Mouse (Mus musculus): Measurements from ENCODE around the gene Gabarapl1. TPM values are rescaled to one million over a fixed set of nuclear protein-coding genes. Genes with fewer than 3 reads are reported as not detected.

Gabarapl1 gene
- polyA plus RNA-seq, 1 experiment from 2014 or later = 15.4 TPM

GRCm38 (mm10) chr6:129543709-129544606, 11.0 kb downstream of the Gabarapl1 start:
- Histone ChIP-seq H3K4me1 (ENCODE audit: control insufficient read depth, insufficient read depth, low read length) (no peaks in the 10 kb centered on the region), H3K27me3 (ENCODE audit: control insufficient read depth, insufficient read depth, low read length) (no peaks in the 10 kb centered on the region), H3K27ac (ENCODE audit: low read depth, low read length) (no peak overlapping the region), H3K9ac (ENCODE audit: low read depth, low read length) (no peak overlapping the region), H3K4me3 (ENCODE audit: low read depth, low read length) (no peak overlapping the region), H3K9me3 (replicated peaks; ENCODE audit: control insufficient read depth, low read length) (no peaks in the 10 kb centered on the region), H3K36me3 (ENCODE audit: control insufficient read depth, insufficient read depth, low read length) (peaks cover 16% of the 10 kb centered on the region), H3K4me2 (no peak overlapping the region)
- 64% methylated on average over 6 of the region's 6 CpGs for WGBS (ENCODE audit: insufficient replicate concordance)
- peak; percentile 64; the same call in 1 of the 2 replicates for ATAC-seq (replicated peaks; ENCODE audit: insufficient number of reproducible peaks, low FRiP score, low TSS enrichment)

- no peaks in the 10 kb centered on the region for H3K4me1 ChIP-seq (ENCODE audit: control insufficient read depth, insufficient read depth, low read length)
- H3K9ac ChIP-seq (ENCODE audit: low read depth, low read length) = no peak overlapping the region
- 79% methylated on average over 2 of the region's 2 CpGs for WGBS (ENCODE audit: insufficient replicate concordance)
Observed at GRCm38 (mm10) chr6:129547277-129547676, 14.3 kb downstream of the Gabarapl1 start.

GRCm38 (mm10) chr6:129548009-129548408, 15.0 kb downstream of the Gabarapl1 start:
- Histone ChIP-seq H3K4me3 (ENCODE audit: low read depth, low read length) (no peak overlapping the region), H3K27me3 (ENCODE audit: control insufficient read depth, insufficient read depth, low read length) (0 out of 2 replicates have a peak, but pooled peaks cover 2% of the 10 kb centered on the region), H3K9ac (ENCODE audit: low read depth, low read length) (no peak overlapping the region), H3K36me3 (ENCODE audit: control insufficient read depth, insufficient read depth, low read length) (no peaks in the 10 kb centered on the region), H3K4me2 (no peak overlapping the region), H3K4me1 (ENCODE audit: control insufficient read depth, insufficient read depth, low read length) (no peaks in the 10 kb centered on the region), H3K27ac (ENCODE audit: low read depth, low read length) (no peak overlapping the region), H3K9me3 (replicated peaks; ENCODE audit: control insufficient read depth, low read length) (no peaks in the 10 kb centered on the region)
- 69% methylated on average over 3 of the region's 3 CpGs for WGBS (ENCODE audit: insufficient replicate concordance)
- no peak for ATAC-seq (replicated peaks; ENCODE audit: insufficient number of reproducible peaks, low FRiP score, low TSS enrichment)

More at GRCm38 (mm10) chr6:129547277-129547676, 14.3 kb downstream of the Gabarapl1 start:
- Histone ChIP-seq H3K27ac (ENCODE audit: low read depth, low read length) (no peak overlapping the region), H3K9me3 (replicated peaks; ENCODE audit: control insufficient read depth, low read length) (no peaks in the 10 kb centered on the region), H3K36me3 (ENCODE audit: control insufficient read depth, insufficient read depth, low read length) (no peaks in the 10 kb centered on the region), H3K4me2 (no peak overlapping the region), H3K27me3 (ENCODE audit: control insufficient read depth, insufficient read depth, low read length) (no peaks in the 10 kb centered on the region), H3K4me3 (ENCODE audit: low read depth, low read length) (no peak overlapping the region)
- ATAC-seq (replicated peaks; ENCODE audit: insufficient number of reproducible peaks, low FRiP score, low TSS enrichment) = no peak

- Histone ChIP-seq H3K4me2 (no peak overlapping the region), H3K4me3 (ENCODE audit: low read depth, low read length) (no peak overlapping the region), H3K27ac (ENCODE audit: low read depth, low read length) (no peak overlapping the region), H3K4me1 (ENCODE audit: control insufficient read depth, insufficient read depth, low read length) (no peaks in the 10 kb centered on the region), H3K9ac (ENCODE audit: low read depth, low read length) (no peak overlapping the region), H3K27me3 (ENCODE audit: control insufficient read depth, insufficient read depth, low read length) (0 out of 2 replicates have a peak, but pooled peaks cover 3% of the 10 kb centered on the region), H3K36me3 (ENCODE audit: control insufficient read depth, insufficient read depth, low read length) (no peaks in the 10 kb centered on the region), H3K9me3 (replicated peaks; ENCODE audit: control insufficient read depth, low read length) (no peaks in the 10 kb centered on the region)
- peak; percentile 68; the same call in 1 of the 2 replicates for ATAC-seq (replicated peaks; ENCODE audit: insufficient number of reproducible peaks, low FRiP score, low TSS enrichment)
Observed at GRCm38 (mm10) chr6:129557298-129558023, 24.5 kb downstream of the Gabarapl1 start.

GRCm38 (mm10) chr6:129558946-129559640, 26.1 kb downstream of the Gabarapl1 start:
- Histone ChIP-seq H3K4me3 (ENCODE audit: low read depth, low read length) (no peak overlapping the region), H3K4me1 (ENCODE audit: control insufficient read depth, insufficient read depth, low read length) (no peaks in the 10 kb centered on the region), H3K9me3 (replicated peaks; ENCODE audit: control insufficient read depth, low read length) (no peaks in the 10 kb centered on the region), H3K27me3 (ENCODE audit: control insufficient read depth, insufficient read depth, low read length) (no peaks in the 10 kb centered on the region), H3K36me3 (ENCODE audit: control insufficient read depth, insufficient read depth, low read length) (no peaks in the 10 kb centered on the region), H3K9ac (ENCODE audit: low read depth, low read length) (no peak overlapping the region), H3K4me2 (no peak overlapping the region), H3K27ac (ENCODE audit: low read depth, low read length) (no peak overlapping the region)
- 21% methylated on average over 12 of the region's 12 CpGs for WGBS (ENCODE audit: insufficient replicate concordance)
- ATAC-seq (replicated peaks; ENCODE audit: insufficient number of reproducible peaks, low FRiP score, low TSS enrichment) = 0 out of 2 replicates have a peak, but pooled peaks have one; percentile 61

GRCm38 (mm10) chr6:129559641-129560027, 26.7 kb downstream of the Gabarapl1 start:
- Histone ChIP-seq H3K4me1 (ENCODE audit: control insufficient read depth, insufficient read depth, low read length) (no peaks in the 10 kb centered on the region), H3K36me3 (ENCODE audit: control insufficient read depth, insufficient read depth, low read length) (no peaks in the 10 kb centered on the region), H3K4me2 (no peak overlapping the region), H3K9ac (ENCODE audit: low read depth, low read length) (no peak overlapping the region), H3K27me3 (ENCODE audit: control insufficient read depth, insufficient read depth, low read length) (no peaks in the 10 kb centered on the region), H3K4me3 (ENCODE audit: low read depth, low read length) (no peak overlapping the region), H3K27ac (ENCODE audit: low read depth, low read length) (no peak overlapping the region), H3K9me3 (replicated peaks; ENCODE audit: control insufficient read depth, low read length) (no peaks in the 10 kb centered on the region)
- ATAC-seq (replicated peaks; ENCODE audit: insufficient number of reproducible peaks, low FRiP score, low TSS enrichment) = no peak
- 43% methylated on average over 4 of the region's 4 CpGs for WGBS (ENCODE audit: insufficient replicate concordance)

GRCm38 (mm10) chr6:129565257-129565656, 32.3 kb downstream of the Gabarapl1 start:
- H3K27ac ChIP-seq (ENCODE audit: low read depth, low read length) = no peak overlapping the region
- H3K4me1 ChIP-seq (ENCODE audit: control insufficient read depth, insufficient read depth, low read length) = no peaks in the 10 kb centered on the region
- H3K4me3 ChIP-seq (ENCODE audit: low read depth, low read length) = no peak overlapping the region
- no peak overlapping the region for H3K4me2 ChIP-seq
- no peak overlapping the region for H3K9ac ChIP-seq (ENCODE audit: low read depth, low read length)
- no peaks in the 10 kb centered on the region for H3K36me3 ChIP-seq (ENCODE audit: control insufficient read depth, insufficient read depth, low read length)
- H3K9me3 ChIP-seq (replicated peaks; ENCODE audit: control insufficient read depth, low read length) = no peaks in the 10 kb centered on the region
- 74% methylated on average over 2 of the region's 2 CpGs for WGBS (ENCODE audit: insufficient replicate concordance)
- no peak for ATAC-seq (replicated peaks; ENCODE audit: insufficient number of reproducible peaks, low FRiP score, low TSS enrichment)
- no peaks in the 10 kb centered on the region for H3K27me3 ChIP-seq (ENCODE audit: control insufficient read depth, insufficient read depth, low read length)

GRCm38 (mm10) chr6:129575315-129575714, 42.4 kb downstream of the Gabarapl1 start:
- no peak overlapping the region for H3K27ac ChIP-seq (ENCODE audit: low read depth, low read length)
- no peak overlapping the region for H3K4me3 ChIP-seq (ENCODE audit: low read depth, low read length)
- no peak overlapping the region for H3K9ac ChIP-seq (ENCODE audit: low read depth, low read length)
- WGBS (ENCODE audit: insufficient replicate concordance) = 10% methylated on average over 2 of the region's 2 CpGs
- no peaks in the 10 kb centered on the region for H3K9me3 ChIP-seq (replicated peaks; ENCODE audit: control insufficient read depth, low read length)
- no peak for ATAC-seq (replicated peaks; ENCODE audit: insufficient number of reproducible peaks, low FRiP score, low TSS enrichment)
- no peaks in the 10 kb centered on the region for H3K4me1 ChIP-seq (ENCODE audit: control insufficient read depth, insufficient read depth, low read length)
- no peaks in the 10 kb centered on the region for H3K36me3 ChIP-seq (ENCODE audit: control insufficient read depth, insufficient read depth, low read length)
- no peaks in the 10 kb centered on the region for H3K27me3 ChIP-seq (ENCODE audit: control insufficient read depth, insufficient read depth, low read length)
- H3K4me2 ChIP-seq = no peak overlapping the region
